Mouse (Mus musculus): ENCODE measurements around the gene Natd1. TPM values are rescaled to one million over a fixed set of nuclear protein-coding genes. Genes with fewer than 3 reads are reported as not detected.

Natd1 gene
- polyA plus RNA-seq (2012), result 4.5 and 5.8 TPM in 2 replicates

- no peak for TF ChIP-seq GATA1 (IDR thresholded peaks at IDR 0.05; ENCODE audit: low read length)
Measured at GRCm38 (mm10) chr11:60914491-60914890, at the start of gene Natd1. Gene Natd1, minus strand, starts transcription at chr11:60914750.

DNA sequence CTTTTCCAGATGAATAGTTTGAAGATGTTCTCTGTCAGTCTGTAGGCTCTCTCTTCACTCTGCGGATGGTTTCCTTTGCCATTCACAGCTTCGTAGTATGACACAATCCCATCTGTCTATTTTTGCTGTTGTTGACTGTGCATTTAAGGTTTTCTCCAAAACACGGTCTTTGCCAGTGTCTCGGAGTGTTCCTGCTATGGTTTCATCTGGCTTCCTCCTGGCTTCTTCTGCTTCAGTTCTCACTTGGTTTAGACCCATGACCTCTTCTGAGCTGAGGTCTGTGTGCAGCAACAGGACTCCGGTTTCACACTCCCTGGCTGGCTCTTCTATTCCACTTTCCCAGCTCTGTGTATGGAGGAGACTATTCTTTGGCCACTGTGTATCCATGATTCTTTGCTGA is 48.2 kb upstream of the Natd1 start:
- no peak for TF ChIP-seq GATA1 (IDR thresholded peaks at IDR 0.05; ENCODE audit: low read length)

- TF ChIP-seq GATA1 (IDR thresholded peaks at IDR 0.05; ENCODE audit: low read length), result no peak
Measured at GRCm38 (mm10) chr11:60961176-60961575, 46.6 kb upstream of the Natd1 start.

DNA sequence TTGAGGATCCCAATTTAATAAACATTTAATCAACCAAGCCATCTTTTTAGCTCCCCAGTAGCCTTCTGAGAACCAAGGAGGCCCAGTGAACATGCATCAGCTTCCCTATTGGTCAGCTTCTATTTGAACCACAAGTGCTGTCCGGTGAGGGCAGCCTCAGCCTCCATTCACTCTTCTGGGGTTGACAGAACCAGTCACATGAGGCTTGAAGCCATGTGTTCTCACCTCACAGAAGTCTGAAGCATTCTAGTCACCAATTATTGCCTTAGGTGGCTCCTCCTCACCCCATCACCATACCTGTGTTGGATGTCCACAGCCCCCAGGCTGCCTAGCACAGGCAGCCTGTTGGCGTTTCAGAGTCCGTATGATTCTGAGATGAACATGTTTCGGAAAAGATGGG is 44.4 kb upstream of the Natd1 start:
- no peak for TF ChIP-seq GATA1 (IDR thresholded peaks at IDR 0.05; ENCODE audit: low read length)

DNA sequence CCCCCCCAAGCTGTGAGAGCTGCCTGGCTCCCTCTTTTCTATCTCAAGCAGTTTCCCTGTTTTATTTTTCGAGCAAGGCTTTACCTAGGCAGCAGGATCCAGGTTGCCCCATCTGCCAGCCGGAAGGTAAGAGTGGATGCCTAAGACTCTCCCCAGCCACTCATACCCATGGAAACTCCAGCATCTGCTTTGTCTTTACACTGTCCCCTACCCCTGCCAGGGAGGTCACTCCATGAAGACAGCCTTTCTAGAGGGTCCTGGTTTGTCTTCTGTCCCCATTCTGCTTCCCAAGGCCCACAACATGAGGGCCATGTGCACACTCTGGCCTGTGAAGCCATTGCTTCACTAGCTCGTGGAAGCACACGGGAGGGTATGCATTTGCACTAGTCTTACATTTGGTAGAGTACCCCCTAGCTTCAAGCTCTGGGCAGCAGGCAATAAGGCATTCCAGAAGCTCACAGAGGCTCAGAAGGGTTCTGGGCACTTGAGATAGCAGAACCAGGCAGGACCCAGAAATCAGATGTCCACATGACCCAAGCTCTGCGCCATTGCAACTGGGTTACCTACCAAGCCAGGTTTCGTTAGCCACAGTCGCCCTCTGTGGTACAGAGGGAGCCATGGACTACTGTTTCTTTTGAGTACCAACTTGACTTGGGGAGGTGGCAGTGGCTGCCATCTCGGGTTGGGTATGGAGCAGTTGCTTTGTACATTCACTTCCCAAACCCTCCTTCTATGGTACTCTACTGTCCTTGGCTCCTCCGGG is 41.3 kb upstream of the Natd1 start:
- TF ChIP-seq GATA1 (IDR thresholded peaks at IDR 0.05; ENCODE audit: low read length), result no peak

GRCm38 (mm10) chr11:60954255-60955104 is 39.9 kb upstream of the Natd1 start:
- no peak for TF ChIP-seq GATA1 (IDR thresholded peaks at IDR 0.05; ENCODE audit: low read length)

GRCm38 (mm10) chr11:60953803-60954202 is 39.3 kb upstream of the Natd1 start:
- TF ChIP-seq GATA1 (IDR thresholded peaks at IDR 0.05; ENCODE audit: low read length), result no peak

DNA sequence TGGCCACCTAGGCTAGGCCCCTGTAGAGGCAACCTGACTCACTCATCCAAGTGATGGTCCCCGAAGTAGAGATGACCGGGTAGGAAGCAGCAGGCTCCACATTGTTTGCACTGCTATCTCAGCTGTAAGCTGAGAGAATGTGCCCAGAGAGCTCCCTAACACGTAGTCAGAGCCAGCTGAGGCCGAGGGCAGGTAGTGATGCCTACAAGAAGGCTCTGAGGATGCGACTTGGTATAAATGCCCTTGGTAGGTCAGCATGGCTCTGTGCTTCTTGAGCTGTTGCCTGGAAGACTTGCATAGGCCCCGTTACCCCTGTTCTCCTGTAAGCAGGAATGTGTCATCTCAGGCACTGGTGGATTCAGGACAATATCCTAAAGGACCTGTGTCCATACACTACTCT is 38.4 kb upstream of the Natd1 start:
- no peak for TF ChIP-seq GATA1 (IDR thresholded peaks at IDR 0.05; ENCODE audit: low read length)

GRCm38 (mm10) chr11:60952362-60952761 is 37.8 kb upstream of the Natd1 start:
- TF ChIP-seq GATA1 (IDR thresholded peaks at IDR 0.05; ENCODE audit: low read length), result no peak

DNA sequence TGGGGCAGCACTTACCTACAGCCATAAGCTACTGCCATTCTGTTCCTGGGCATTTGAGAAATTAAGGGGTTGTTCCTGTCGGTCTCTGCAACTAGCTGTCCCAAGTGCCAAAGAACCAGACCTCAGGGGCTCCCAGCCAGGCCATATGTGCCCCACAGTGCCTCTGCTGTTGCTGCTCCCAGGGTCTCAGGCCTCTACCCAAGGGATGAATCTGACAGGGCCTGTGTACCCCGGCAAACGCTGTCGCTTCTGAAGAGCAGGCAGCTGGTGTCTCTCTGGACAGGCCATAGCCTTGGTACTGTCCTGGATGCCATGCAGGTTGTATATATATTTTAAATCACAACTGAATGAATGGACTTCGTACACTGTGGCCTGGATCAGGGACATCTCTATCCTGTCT is 37.3 kb upstream of the Natd1 start:
- TF ChIP-seq GATA1 (IDR thresholded peaks at IDR 0.05; ENCODE audit: low read length), result no peak

DNA sequence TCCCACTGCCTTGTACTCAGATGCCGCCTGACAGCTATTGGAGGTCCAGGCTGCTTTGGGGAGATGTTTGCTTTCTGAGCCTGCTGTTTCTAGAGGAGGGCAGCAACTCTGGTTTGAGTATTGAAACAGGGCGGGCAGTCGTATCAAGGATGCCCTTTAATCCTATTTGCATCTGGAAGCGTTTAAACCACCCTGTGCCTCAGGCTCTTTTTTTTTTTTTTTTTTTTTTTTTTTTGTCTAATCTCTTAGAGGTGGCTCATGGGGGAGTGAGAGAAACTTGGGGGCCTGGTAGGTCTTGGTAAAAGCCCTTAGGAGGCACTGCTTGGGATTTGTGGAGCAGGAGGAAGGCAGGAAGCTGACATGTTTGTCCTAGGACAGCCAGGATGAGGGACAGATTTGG is 30.5 kb upstream of the Natd1 start:
- TF ChIP-seq GATA1 (IDR thresholded peaks at IDR 0.05; ENCODE audit: low read length), result no peak

- no peak for TF ChIP-seq GATA1 (IDR thresholded peaks at IDR 0.05; ENCODE audit: low read length)
Measured at GRCm38 (mm10) chr11:60942263-60943015, 27.9 kb upstream of the Natd1 start.

- no peak for TF ChIP-seq GATA1 (IDR thresholded peaks at IDR 0.05; ENCODE audit: low read length)
Measured at GRCm38 (mm10) chr11:60941370-60941769, 26.8 kb upstream of the Natd1 start.

DNA sequence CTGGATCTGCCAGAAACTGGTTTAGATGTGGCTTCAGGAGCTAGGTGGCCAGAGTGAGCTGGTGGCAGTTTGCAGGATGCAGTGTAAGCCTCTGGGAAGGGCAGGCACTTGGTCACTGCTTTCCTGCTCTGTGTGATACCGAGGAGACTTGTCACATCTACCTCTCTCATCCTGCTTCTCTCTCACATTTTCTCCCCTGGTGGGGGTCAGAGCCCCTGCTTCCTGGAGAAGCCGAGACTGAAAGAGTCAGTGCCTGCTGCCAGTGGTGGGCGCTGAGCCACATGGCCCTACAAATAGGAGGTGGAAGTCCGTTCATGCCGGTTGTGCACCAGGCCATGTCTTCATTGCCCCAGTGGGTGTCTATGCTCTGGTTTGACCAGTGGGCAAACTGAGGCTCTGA is 26.0 kb upstream of the Natd1 start:
- TF ChIP-seq GATA1 (IDR thresholded peaks at IDR 0.05; ENCODE audit: low read length), result no peak

GRCm38 (mm10) chr11:60939487-60939886 is 24.9 kb upstream of the Natd1 start:
- no peak for TF ChIP-seq GATA1 (IDR thresholded peaks at IDR 0.05; ENCODE audit: low read length)

DNA sequence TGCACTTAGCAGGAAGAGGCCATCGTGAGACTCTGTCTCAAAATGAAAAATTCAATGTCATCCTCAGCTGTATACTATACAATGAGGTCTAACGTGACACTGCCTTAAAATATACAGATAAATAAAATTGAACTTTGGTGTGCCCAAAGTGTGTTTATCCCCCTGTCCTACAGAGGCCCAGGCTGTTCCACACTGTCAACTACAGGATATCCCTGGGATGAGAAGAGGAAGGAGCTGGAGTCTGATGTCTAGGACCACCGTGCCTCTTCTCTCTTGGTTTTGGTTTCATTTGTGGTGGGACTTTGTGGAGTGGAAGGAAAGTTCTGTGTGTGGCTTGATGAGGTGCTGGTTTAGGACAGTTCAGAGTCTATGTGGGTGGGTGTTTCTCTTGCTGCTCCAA is 23.1 kb upstream of the Natd1 start:
- TF ChIP-seq GATA1 (IDR thresholded peaks at IDR 0.05; ENCODE audit: low read length), result no peak

Measured in G1E-ER4 (cell line).